Mouse (Mus musculus) telencephalon, adult 2 months (tissue): Measurements from ENCODE around the gene Kifc3.
A peak's percentile ranks its signal among the peaks of the same experiment; 100 is the strongest.

ENCODE experiments used
- DNase-seq: peaks from one replicate; pipeline ENCODE4 v3.0.0-alpha.2; 2011; ENCODE audit warnings: low read depth, low spot score

Gene Kifc3

DNA sequence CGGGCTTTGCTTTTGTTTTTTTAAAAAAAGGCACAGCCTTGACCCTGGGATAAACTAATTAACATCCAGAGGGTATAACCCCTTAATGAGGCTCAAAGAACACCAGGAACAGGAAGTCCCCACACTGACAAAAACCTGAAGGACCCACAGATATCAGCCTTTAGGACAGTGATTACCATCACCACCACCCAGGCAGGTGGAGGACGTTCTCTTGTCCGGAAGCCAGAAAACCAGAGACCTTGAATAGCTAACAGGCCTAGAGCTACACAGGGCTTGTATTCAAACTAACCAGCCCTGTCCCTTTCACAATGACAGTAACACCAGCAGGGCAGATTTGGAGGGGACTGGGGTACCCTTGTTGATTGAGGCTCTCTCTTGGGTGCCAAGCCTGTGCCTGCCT, 66.4 kb downstream of the Kifc3 start:
- no peak for DNase-seq

DNA sequence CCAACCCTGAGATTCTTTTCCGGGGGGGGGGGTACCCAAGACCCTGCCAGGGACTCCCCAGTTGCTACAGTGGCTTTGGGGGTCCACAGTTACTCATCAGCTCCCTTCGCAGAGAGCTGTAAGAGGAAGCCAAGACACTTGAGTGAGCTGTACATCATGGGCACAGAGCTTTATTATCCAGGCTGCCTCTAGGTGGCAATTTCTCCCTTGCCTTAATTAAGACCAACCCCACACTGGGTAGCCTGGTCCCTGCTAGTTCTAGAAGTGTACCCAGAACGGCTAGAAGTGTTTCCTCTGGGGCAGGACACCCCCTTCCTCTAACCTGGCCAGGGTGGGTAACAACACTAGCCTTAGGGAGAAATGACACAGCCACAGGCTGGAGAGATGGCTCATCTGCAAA, 67.4 kb downstream of the Kifc3 start:
- no peak for DNase-seq

DNA sequence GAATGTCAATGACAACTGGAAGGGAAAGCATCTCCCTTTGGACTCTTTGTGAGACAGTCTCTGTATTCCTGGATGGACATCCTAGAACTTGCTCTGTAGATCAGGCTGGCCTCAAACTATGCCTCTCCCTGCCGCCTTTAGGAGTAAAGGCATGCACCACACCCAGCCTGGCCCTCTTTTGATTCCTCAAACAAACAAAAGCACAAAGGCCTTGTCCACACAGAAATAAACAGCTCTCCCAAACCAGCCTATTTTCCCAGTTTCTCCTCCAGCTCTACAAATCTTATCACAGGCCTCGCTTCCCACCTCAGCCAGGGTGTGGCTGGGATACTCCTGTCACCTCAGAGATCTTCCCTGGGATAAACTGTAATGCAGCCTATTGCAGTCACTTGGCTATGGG, 68.4 kb downstream of the Kifc3 start:
- no peak for DNase-seq

DNA sequence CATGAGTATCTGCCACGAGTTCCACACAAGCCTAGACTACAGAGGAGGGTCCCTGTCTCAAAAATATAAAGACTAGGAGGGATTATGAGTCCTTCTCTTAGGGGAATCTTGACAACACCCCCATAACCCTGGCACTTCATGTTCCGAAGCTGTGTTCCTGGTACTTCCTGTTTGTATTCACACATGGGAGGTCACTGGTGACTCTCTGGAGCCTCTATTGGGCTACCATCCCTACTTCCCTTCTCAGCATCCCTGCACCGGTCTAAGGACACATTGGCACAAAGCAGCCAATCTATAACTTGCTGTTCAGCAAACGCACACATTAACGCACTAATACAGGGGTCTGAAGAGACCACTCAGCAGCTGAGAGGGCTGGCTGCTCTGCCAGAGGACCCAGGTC, 70.6 kb downstream of the Kifc3 start:
- no peak for DNase-seq

DNA sequence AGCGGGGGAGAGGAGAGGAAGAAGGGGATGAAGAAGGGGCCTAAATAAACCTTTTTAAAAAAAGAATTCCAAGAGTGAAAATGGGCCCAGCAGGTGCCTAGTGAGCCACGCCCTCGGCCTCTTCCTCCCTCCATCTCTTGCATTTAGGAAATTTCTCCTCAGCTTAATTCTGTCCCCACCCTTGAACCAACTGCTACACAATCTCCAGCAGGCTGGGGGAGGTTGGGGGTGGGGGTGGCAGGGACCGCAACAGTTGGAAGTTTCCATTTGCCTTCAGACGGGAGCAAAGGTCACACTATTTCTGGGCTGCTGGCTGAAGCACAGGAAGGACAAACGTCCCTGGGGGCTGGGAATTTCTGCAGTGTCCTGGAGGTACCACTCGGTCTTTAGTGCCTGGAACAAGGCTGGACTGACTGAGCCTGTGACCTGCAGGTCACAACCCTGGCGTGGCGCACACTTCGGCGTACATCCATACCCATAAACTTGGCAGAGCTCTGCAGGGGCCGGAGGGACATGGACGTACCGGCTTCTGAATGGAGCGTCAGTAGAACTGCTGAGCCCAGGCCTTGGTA, 71.6 kb downstream of the Kifc3 start:
- DNase-seq, result no peak

DNA sequence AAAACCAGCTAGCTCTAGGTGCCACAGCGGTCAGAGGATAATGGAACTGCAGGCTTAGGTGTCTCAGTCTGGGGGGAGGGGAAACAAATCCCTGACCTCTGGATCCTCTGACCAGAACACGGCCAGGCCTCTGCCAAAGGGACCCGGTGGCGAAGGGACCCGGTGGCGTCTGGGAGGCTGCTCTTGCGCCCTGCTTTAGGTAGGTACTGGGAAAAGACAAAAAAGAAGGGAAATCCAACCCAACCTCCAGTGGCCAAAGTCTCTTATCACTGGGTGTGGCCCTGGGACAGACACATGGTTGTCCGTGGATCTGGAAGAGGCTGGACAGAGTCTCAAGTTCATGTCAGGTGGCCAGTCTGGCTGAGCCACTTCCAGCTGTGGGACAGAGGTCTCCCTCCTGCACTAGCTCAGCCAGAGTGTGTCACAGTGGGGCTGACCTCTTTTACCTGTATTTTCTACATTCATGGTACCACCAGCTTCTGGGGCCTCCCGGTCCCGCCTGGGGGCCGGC, 73.8 kb downstream of the Kifc3 start:
- DNase-seq, result no peak

DNA sequence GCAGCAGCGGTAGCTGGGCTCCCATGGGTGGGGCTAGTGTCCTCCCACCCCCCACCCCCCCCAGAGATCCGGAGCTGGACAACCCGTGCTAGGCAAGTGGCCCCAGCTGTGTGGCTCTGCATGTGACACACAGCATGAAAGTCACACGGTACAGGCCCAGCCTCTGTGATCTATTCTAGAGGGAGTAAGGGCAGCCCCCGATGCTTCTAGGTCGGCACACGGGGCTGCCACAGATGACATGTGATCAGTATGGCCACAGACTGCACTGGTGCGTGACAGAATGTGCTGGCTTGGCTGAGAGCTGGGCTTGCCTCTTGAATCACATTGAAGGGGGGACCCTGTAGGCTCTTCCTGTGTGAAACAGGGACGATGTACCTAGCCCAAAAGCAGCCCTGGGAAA, 75.0 kb downstream of the Kifc3 start:
- DNase-seq, result no peak

DNA sequence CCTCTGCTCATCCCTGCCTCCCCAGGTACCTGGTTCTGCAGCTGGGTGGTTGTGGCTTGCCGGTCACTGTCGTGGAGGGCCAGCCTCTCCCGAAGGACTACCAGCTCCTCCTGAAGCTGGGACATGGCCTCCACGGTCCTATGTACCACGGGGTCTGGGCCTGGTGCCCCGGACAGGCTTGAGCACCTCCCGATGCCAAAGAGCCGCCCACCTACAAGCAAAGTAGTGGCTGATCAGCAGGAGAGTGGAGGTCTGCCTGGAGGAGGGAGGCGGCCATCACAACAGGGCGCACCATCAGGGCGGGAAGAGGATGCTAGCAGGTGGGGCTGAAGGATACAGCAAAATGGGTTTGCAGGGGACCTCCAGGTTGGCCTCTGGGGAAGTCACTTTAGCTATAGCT, 76.1 kb downstream of the Kifc3 start:
- no peak for DNase-seq

DNA sequence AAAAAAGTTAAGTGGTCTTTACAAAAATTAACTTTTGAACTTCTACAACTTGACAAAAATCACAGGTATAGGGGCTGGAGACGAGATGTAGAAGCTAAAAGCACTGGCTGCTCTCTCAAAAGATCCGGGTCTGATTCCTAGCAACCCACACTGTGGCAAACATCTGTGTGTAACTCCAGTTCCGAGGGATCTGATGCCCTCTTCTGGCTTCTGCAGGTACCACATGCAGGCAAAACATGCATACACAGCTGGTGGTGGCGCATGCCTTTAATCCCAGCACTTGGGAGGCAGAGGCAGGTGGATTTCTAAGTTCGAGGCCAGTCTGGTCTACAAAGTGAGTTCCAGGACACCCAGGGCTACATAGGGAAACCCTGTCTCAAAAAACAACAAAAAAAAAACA, 79.2 kb downstream of the Kifc3 start:
- DNase-seq, result no peak

DNA sequence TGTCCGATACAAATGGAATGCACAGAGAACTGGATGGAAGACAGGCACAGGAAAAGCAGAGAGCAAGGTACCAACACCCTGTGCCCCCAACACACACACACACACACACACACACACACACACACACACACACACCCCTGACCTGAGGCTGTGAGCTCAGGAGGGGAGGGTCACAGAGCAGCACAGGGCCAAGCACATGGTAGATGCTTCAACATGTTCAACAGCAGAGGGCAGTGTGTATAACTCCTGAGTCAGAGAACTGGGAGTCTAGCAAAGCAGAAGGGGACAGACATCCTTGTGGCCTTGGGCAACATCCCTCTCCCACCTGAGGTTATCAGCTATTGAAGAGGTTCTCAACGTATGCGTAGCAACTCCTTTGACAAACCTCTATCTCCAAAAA, 88.9 kb downstream of the Kifc3 start:
- no peak for DNase-seq

DNA sequence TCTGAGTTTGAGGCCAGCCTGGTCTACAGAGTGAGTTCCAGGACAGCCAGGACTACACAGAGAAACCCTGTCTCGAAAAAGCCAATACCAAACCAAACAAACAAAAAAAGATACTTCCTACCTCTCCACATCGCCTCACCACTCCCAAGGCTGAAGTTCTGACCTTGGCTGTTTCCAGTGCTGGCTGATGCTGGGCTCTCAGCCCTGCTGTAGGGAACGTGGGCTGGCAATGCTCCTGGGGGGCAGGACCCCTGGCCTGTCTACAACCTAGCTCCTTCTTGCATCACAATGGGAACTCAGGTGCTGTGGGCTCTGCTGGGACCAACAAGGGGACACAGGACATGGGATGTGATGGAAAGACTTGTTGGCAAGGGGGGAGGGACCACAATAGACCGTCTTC, 89.5 kb downstream of the Kifc3 start:
- DNase-seq, result no peak

DNA sequence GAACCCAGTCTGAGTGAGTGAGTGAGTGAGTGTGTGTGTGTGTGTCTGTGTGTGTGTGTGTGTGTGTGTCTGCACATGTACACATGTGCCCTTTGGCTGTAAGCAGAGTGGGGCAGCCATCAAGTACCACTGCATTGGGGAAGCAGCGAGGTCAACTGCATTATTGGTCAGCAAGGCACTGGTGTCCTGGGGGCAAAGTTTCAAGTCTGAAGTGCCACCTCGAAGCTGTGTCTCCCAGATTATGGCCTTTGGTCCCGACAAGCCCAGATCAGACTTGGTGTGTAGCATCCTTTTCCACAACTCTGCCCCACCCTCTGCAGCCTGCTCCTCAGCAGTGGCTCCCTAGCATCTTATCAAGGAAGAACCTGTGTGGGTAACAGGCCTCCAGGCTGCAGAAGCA, 90.0 kb downstream of the Kifc3 start:
- no peak for DNase-seq

DNA sequence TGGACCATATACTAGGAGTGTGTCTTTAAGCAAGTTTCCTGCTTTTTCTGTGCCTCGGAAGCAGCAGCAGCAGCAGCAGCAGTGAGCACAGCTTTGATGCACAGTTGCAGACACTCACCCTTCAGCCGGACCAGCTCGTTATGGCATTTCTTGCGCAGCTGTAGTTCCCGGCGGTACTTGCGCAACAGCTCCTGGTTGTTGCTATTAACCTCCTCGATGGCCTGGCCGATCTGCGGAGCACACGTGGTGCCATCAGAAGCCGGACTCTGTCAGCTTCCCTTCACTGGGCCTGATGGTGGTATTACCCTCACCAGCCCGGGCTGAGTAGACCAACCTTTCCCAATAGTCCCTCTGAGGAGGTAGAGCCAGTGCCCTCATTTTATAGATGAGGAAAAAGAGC, 95.3 kb downstream of the Kifc3 start:
- no peak for DNase-seq

DNA sequence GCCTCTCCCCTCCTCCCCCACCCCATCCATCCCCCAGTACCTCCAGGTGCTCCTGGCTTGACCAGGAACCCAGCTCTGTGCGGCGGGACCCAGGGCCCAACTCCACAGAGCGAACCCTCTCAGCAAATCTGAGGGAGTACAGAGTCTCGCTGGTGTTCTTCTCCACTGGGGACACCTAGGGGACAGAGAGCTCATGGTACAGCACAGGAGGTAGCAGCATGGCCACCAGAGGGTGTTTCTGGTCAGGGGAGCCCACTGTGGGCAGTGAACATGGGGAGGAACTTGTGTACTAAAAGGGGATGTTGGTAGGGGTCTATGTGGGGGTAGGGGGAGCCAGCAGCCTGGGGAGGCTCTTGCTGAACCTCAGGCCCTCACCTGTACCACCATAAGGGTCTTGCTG, 100.6 kb downstream of the Kifc3 start:
- DNase-seq, result no peak

DNA sequence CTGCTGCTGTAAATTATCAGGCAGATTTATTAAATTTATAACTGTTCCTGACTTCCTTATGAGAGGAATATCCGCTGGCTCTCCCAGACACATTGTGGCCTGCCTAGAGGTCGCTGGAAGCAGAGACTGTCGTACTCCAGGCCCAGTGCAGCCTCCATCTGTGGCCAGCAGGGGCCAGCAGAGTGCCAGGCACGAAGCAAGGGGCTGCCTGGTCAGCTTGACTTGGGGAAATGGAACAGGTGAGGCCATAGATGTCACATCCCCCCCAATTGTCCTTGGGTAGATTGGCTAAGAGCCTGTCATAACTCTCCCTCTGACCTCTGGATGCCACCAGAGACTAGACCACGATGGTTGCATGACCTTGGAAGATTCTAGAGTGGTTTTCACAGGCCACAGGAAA, 103.6 kb downstream of the Kifc3 start:
- DNase-seq, result no peak

DNA sequence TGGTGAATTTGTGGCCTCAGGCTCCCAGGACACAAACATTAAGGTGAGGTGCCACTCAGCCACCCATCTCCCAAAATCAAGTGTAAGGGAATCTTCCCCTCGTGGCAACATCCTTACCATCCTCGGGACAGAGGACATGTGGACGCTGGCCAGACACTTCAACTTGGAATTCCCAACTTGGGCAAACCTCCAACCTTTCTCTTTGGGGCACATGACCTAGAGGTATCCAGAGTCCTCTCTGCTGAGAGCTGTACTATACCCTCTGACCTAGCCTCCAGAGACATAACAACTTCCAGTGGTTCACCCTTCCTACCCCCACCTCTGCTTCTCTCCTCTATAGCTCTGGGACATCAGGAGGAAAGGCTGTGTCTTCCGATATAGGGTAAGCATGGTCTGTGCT, 109.0 kb downstream of the Kifc3 start:
- DNase-seq, result no peak

DNA sequence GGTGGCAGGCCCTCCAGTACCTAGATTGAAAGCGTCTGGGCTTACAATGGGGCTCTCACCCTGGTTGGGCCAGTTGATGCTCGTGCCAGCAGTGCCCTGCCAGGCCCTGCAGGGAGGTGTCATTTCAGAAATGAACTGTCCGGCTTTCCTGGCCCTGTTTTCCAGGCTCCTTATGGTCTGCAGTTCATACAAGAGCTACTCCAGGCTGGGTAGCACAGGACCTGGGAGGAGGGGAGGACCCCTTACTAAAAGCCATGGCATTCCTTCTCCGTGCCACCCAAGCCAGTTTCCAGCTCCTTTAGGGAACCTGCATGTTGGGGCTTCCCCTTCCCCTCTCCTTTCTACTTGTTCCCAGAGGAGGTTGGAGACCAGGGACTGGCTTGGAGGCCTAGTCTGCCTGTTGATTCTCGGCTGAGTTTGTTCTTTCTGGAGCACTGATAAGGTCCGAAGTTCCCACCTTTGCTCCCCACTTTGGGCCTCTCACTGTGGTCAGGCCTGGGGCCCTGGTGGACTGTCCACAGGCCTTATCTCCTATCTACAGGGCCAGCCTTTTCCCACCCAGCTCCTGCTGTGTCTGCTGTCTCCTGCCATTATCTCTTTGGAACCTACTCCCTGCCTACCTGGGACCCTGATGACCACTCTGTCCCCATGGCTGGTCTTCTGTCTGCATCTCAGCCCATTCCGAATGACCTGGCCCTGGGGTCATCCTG, 117.0 kb downstream of the Kifc3 start:
- no peak for DNase-seq

DNA sequence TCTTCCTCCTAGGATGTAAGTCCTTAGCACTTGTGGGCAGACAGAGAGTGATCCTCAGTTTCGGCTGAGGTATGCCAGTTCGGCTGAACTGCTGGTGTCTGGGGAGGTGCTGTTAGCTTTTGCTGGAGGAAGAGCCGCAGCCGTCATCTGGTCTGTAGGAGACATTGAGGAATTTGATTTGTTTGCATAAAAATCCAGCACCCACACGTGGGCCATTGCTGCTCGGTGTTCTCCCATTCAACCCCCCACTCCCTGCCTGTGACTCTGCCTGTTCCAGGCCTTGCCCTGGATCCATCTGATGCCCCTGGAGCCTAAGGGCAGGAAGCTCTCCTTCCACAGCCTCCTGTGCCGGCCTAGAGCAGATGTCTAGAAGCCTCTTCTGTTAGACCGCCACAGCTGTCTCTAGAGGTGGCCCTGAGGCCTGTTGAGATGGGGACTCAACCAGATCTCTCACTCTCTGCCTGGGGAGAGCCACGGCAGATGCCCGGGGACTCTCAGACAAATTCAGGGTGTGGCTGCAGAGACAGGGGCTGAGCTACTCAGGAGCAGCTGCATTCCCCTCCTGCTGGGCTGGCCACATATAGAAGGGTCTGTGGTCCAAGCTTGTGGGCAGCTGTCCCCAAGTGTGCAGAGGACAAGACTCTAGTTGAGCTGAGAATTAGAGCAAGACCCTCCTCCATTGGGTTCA, 117.7 kb downstream of the Kifc3 start:
- no peak for DNase-seq

DNA sequence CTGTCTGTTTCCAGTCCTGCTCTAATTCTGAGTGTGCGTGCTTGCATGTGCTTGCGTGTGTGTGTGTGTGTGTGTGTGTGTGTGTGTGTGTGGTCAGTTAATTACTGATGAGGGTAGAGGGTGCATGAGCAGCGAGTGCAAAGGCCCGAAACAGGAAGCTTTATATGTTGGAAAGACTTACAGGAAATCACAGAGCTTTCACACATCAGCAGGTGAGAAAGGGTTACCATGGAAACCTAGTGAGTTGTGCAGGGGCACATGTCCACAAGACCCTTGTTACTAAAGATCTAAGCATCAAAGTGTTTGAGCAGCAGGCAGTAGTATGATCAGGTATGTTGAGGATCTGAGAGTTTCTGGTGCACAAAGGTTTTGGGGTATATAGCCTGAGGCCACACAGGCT, 118.4 kb downstream of the Kifc3 start:
- no peak for DNase-seq

DNA sequence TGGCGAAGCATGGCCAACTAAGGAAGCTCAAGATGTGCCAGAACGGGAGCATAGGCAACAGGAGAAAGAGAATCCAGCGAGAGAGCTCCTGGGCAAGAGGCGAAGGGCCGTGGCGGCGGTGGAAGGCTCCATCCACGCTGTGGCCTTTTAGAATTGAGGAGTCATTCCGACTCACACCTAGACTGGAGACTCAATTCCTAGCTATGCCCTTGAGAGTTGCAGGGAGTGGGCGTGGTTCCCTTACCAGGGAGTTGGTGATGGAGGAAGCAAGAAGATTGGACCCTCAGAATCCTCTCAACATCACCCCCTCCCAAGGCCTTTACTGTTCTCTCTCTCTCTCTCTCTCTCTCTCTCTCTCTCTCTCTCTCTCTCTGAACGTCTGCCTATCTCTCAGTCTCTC, 121.0 kb downstream of the Kifc3 start:
- no peak for DNase-seq

DNA sequence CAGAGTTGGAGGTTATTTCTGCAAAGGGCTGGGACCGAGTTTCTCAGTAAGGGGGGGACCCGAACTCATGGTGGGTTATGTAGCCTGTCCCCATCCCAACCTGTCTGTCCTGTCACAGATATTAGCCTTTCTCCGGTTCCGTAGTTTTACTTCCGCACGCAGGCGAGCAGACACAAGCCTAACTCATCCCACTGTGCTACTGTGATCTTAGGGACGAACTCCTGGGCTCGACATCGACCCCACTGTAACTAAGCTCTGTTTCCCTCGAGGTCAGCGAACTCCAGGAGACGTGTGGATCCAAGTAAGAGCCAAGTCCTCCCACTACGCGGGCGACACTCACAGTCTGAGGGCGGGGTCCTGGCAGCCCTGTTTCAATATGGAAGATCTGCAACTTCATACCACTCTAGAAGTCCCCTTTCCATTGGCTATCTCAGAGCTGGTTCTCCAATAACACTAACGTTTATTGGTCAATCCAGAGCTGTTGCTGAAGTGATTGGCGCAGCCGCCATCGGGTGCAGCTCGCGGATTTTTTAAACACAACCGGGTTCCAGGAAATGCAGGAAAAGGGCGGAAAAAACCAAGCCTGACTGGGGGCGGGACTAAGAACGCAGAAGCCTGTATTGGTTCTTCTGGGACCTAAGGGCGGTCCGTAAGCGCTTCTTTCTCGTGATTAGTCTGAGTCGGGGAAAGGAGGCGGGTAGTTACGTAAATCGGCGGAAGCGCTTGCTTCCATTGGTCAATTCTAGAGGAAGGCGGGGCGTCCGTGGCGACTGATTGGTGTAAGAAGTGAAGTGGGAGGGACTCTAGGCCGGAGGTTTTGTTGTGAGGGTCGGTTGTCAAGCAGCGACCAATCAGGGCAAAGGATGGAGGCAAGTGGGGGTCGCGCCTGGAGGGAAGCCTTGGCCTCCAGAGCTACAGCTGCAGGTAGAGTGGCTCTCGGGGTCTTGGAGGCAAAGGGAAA, 122.0 kb downstream of the Kifc3 start, which contains the start of gene Katnb1:
TSS of gene Katnb1 (plus strand) at position 806 of the 961 bp plus-strand sequence.
- peak; percentile 100 for DNase-seq

DNA sequence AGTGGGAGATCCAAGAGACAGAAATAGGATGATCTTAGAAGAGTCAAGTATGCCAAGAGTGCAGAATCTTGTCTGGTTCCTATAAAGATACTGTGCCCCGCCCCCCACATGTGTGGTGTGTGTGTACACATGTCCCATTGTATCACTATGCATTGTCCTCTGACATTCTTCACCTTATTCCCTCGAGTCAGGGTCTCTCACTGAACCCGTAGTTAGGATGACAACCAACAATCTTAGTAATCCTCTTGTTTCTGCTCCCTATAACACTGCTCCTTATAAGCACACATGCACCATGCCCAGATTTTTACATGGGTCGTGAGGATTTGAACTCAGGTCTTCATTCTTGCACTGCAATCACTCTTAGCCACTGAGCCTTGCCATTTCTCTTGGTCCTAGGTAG, 123.3 kb downstream of the Kifc3 start:
- DNase-seq, result no peak
